Mouse (Mus musculus) CD8-positive naive resting alpha-beta T cell, adult 2 months (primary cell): Measurements from ENCODE around the gene Cyp4a29.
"Not testable (repeated sequence)": the region's sequence is repeated elsewhere in the genome, so short reads cannot be mapped to it uniquely, and the experiment has no call there.

Experiments used
- DNase-seq, 2 experiments: peaks; one replicate each; pipeline ENCODE4 v3.0.0; 2022; ENCODE audit warnings: low read depth in 2 of 2, low spot score in 2 of 2

Gene Cyp4a29

DNA sequence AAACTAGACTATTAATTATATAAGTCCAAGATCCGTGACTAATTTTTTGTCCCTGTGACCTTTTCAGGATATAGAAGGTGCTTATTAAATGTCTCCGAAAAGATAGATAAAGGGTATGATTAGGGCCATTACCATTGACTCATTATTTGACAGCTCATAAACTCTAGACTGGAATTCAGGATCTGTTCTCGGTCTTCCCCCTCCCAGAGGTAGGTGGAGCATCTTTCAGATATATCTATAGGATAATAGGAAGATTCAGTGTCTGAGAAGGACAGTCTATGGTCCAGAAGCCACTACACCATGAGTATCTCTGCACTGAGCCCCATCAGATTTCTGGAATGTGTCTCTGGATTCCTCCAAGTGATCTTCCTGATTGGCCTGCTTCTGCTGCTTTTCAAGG lies at the start of gene Cyp4a29:
Gene Cyp4a29 (plus strand): TSS at position 301 of the 400 bp plus-strand sequence.
- no peak for DNase-seq

GRCm38 (mm10) chr4:115232901-115233300 lies 9.0 kb upstream of the Cyp4a29 start:
- DNase-seq = not testable (repeated sequence)

DNA sequence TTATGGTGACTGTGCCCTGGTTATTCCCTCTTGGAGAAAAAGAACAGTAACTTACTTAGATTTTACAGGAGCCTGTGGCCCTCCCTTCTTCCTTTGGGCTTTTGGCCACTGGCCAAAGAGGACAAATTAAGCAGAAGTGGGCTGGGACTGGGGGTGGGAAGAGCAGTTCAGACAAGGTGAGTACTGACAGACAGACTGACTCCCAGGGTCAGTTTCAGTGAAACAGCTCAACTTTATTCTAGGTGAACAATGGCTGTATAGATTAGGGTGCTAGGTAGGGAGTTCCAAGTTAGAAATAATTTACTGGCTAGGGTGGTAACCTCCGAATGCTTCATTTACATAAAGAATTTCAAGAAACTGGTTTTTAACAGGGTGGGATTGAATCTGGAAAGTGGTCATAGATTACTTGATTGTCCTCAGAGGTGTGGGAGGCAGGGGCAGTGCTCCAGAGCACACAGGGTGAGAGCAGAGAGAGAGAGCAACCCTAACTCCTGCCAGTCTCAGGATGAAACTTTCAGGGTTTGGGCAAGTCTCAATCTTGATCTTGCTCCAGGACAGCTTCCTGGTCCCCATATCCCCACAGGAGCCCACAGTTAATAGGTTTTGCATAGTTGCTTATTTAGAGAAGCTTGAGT lies 5.3 kb upstream of the Cyp4a29 start:
- DNase-seq = no peak

- not testable (repeated sequence) for DNase-seq
These were observed 23.0 kb downstream of the Cyp4a29 start for GRCm38 (mm10) chr4:115264687-115265569.

DNA sequence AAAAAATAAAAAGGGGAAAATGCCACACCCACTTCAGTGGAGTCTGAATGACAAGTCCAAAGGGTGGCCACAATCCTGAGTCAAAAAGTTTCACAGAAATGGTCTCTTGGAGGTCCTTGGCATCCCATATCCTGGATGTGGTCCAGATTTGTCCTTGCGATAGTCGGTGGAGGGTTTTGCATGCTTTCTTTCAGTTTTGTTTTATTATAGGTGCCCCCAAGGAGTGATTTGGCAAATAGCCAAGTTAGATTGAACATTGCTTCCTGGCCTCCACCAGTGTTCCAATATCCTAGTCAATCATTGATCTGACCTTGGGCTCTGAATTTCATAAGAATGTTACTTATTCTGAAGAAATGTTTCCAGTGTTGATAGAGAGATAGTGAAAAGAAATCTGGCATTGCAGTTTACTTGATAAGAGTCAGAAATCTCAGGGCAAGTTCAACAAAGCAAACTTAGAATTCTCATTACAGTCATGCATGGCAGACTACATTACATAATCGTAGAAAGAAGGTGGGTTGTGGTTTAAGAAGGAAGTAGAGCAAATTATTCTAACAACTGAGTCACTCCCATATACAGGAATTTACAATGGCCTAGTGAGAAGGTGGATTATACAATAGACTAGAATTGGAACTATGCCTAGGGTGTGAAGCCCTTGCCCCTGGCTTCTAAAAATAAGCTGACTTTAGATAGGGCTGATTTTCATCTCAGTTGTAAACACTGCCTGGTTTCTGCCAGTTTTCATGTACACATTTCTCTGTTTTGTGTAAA lies 36.5 kb downstream of the Cyp4a29 start:
- not testable (repeated sequence) for DNase-seq

- no peak for DNase-seq
These were observed 38.5 kb downstream of the Cyp4a29 start for GRCm38 (mm10) chr4:115280342-115280741.

DNA sequence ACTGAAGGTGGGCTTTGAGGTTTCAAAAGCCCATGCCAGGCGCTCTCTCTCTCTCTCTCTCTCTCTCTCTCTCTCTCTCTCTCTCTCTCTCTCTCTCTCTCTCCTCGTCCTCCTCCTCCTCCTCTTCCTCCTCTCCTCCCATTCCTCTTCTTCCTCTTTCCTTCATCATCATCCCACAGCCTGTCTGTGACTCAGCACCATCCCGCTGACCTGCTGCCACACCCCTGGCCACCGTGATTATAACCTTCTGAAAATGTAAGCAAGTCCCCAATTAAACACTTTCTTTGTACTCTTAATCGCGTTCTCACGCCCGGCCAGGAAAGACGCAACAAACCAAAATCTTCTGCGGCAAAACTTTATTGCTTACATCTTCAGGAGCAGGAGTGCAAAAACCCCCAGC lies 38.9 kb downstream of the Cyp4a29 start:
- not testable (repeated sequence) for DNase-seq

- not testable (repeated sequence) for DNase-seq
These were observed 39.4 kb downstream of the Cyp4a29 start for GRCm38 (mm10) chr4:115281231-115281767.

GRCm38 (mm10) chr4:115298746-115299145 lies 56.9 kb downstream of the Cyp4a29 start, which contains the start of gene Cyp4a12a:
Gene Cyp4a12a, plus strand, starts transcription at chr4:115299046.
- not testable (repeated sequence) for DNase-seq
